Mouse (Mus musculus): ENCODE results near the gene Celsr3. TPM values are rescaled to one million over a fixed set of nuclear protein-coding genes. Genes with fewer than 3 reads are reported as not detected.

Gene Celsr3
- polyA plus RNA-seq, 1 experiment from 2014 or later: 1.3 TPM

DNA sequence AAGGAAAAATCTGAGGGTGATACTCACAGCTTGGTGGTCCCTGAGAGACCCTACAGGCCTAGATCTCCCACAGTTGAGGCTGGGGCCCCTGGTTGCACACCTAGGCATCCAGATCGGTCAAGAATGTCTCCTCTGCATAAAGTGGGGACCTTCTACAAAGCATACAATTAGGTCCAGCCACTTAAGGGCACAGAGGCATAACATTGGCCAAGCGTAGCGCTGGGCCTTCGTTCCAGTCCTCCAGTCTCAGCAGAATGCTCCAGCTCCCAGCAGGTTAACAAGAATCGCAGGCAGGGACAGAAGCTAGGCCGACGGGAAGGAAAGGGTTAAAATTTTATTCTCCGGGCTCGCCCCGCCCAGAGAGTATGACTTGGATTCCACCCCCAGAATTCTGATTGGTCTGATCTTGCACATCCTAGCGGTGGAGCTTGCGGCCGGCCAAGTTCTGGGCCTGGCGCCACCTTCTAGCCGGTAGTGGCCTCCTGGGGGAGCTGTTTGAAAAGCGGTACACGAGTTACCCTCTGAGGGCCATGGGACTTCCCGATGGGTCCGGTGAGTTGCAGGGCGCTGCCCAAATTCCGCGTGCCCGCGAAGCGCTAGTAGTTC is 27.6 kb downstream of the Celsr3 start:
- Histone ChIP-seq H3K4me1 (replicated peaks; ENCODE audit: control insufficient read depth, insufficient read depth, low read length) (peaks cover 7% of the 10 kb centered on the region), H3K4me3 (ENCODE audit: low read depth, low read length) (peak overlapping the region; percentile 62), H3K9me3 (ENCODE audit: control insufficient read depth, low read length) (no peaks in the 10 kb centered on the region), H3K4me2 (ENCODE audit: low read length) (peak overlapping the region; percentile 53), H3K27ac (ENCODE audit: low read depth) (peak overlapping the region; percentile 55), H3K27me3 (replicated peaks; ENCODE audit: control insufficient read depth, insufficient read depth, low read length) (no peaks in the 10 kb centered on the region), H3K9ac (ENCODE audit: low read length) (peak overlapping the region; percentile 56), H3K36me3 (ENCODE audit: control insufficient read depth, insufficient read depth, low read length) (peaks cover 16% of the 10 kb centered on the region)
- 3% methylated on average over 25 of the region's 25 CpGs for WGBS
- DNase-seq (ENCODE audit: low spot score) (no peak), ATAC-seq (replicated peaks; ENCODE audit: low FRiP score, low TSS enrichment, low read depth) (peak; percentile 88)

DNA sequence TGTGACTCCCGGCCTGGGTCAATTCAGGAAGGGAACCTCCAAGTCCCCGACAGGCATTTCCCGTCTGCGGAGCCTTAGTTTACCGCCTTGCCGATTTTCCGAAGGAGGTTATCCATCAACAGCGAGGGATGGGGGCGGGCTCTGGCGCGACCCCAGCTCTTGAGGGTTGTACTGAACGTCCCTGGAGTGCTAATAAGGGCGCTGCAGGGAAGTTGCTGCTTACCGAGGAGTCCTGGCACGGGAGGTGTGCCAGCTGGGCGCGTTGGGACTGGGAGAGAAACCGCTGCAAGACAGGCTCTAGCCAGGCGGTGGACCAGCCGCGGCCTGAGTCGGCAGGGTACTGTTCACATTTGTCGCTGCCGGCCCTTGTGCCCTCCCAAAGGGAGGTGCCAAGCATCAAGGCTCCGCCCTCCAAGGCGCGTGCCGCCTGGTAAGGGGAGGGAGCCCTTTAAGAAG is 28.1 kb downstream of the Celsr3 start:
- peaks cover 17% of the 10 kb centered on the region for H3K36me3 ChIP-seq (ENCODE audit: control insufficient read depth, insufficient read depth, low read length)
- H3K27ac ChIP-seq (ENCODE audit: low read depth): peak overlapping the region; percentile 55
- under 1% methylated on average over 28 of the region's 28 CpGs for WGBS
- peak overlapping the region; percentile 62 for H3K4me3 ChIP-seq (ENCODE audit: low read depth, low read length)
- DNase-seq (ENCODE audit: low spot score) (peak; percentile 90), ATAC-seq (replicated peaks; ENCODE audit: low FRiP score, low TSS enrichment, low read depth) (peak; percentile 80)
- H3K9me3 ChIP-seq (ENCODE audit: control insufficient read depth, low read length): no peaks in the 10 kb centered on the region
- H3K4me2 ChIP-seq (ENCODE audit: low read length): peak overlapping the region; percentile 53
- H3K4me1 ChIP-seq (replicated peaks; ENCODE audit: control insufficient read depth, insufficient read depth, low read length): peaks cover 7% of the 10 kb centered on the region
- no peaks in the 10 kb centered on the region for H3K27me3 ChIP-seq (replicated peaks; ENCODE audit: control insufficient read depth, insufficient read depth, low read length)
- H3K9ac ChIP-seq (ENCODE audit: low read length): peak overlapping the region; percentile 56

GRCm38 (mm10) chr9:108855335-108855734 is 29.2 kb downstream of the Celsr3 start:
- no peak overlapping the region for H3K4me3 ChIP-seq (ENCODE audit: low read depth, low read length)

DNA sequence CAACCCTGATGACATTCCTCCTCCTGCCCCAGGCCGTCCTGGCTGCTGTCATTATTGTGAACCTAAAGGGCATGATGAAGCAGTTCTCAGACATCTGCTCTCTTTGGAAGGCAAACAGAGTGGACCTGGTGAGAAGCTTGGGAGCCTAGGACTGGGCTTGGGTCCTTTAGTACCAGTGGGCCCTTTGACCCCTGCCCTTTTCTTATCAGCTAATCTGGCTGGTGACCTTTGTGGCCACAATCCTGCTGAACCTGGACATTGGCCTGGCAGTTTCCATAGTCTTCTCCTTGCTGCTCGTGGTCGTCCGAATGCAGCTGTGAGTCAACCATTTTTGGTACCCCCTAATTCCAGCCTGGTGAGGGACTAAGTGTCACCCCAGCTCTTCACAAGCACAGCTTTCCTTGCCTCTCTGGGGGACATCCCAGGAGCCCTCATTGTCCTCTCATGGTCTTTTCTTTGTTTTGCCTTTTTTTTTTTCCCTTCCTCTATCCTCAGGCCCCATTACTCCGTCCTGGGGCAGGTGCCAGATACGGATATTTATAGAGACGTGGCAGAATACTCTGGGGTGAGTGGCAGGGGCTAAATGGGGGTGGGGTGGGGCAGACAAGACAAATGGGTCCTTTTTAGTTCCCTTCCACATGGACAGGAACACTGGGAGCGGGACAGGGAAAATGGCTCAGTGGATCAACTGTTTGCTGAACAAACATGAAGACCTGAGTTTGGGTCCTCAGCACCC is 32.8 kb downstream of the Celsr3 start:
- ATAC-seq (replicated peaks; ENCODE audit: low FRiP score, low TSS enrichment, low read depth) (no peak), DNase-seq (ENCODE audit: low spot score) (no peak)
- WGBS: 73% methylated on average over 8 of the region's 8 CpGs
- peaks cover 26% of the 10 kb centered on the region for H3K36me3 ChIP-seq (ENCODE audit: control insufficient read depth, insufficient read depth, low read length)
- no peaks in the 10 kb centered on the region for H3K27me3 ChIP-seq (replicated peaks; ENCODE audit: control insufficient read depth, insufficient read depth, low read length)
- H3K27ac ChIP-seq (ENCODE audit: low read depth): no peak overlapping the region
- H3K4me2 ChIP-seq (ENCODE audit: low read length): no peak overlapping the region
- H3K9ac ChIP-seq (ENCODE audit: low read length): no peak overlapping the region
- no peaks in the 10 kb centered on the region for H3K9me3 ChIP-seq (ENCODE audit: control insufficient read depth, low read length)
- H3K4me1 ChIP-seq (replicated peaks; ENCODE audit: control insufficient read depth, insufficient read depth, low read length): no peaks in the 10 kb centered on the region; the same call in 1 of the 2 replicates
- H3K4me3 ChIP-seq (ENCODE audit: low read depth, low read length): no peak overlapping the region

More at GRCm38 (mm10) chr9:108855335-108855734, 29.2 kb downstream of the Celsr3 start:
- Histone ChIP-seq H3K9me3 (ENCODE audit: control insufficient read depth, low read length) (no peaks in the 10 kb centered on the region), H3K36me3 (ENCODE audit: control insufficient read depth, insufficient read depth, low read length) (peaks cover 20% of the 10 kb centered on the region), H3K4me2 (ENCODE audit: low read length) (peak overlapping the region; percentile 53; the same call in 1 of the 2 replicates), H3K9ac (ENCODE audit: low read length) (0 out of 2 replicates have a peak overlapping the region, but pooled peaks have one; percentile 12), H3K27me3 (replicated peaks; ENCODE audit: control insufficient read depth, insufficient read depth, low read length) (no peaks in the 10 kb centered on the region), H3K4me1 (replicated peaks; ENCODE audit: control insufficient read depth, insufficient read depth, low read length) (peaks cover 7% of the 10 kb centered on the region), H3K27ac (ENCODE audit: low read depth) (no peak overlapping the region)
- 59% methylated on average over 5 of the region's 5 CpGs for WGBS
- DNase-seq (ENCODE audit: low spot score) (no peak), ATAC-seq (replicated peaks; ENCODE audit: low FRiP score, low TSS enrichment, low read depth) (no peak)

Small RNAs within 50 kb of the gene (microRNA-seq; reads per million reads assigned to microRNA genes)
- gene Gm23156: not detected

Other genes starting within 250 kb of the Celsr3 start
- gene Wdr6, start 247.6 kb upstream of the Celsr3 start, polyA plus RNA-seq (2014; fragmentation: Nextera tagmentation; extraction: Ambion mirVana): 82.0 and 95.0 TPM in 2 replicates
- gene P4htm, start 228.7 kb upstream of the Celsr3 start, polyA plus RNA-seq (2014; fragmentation: Nextera tagmentation; extraction: Ambion mirVana): 5.9 and 7.0 TPM in 2 replicates
- gene Arih2, start 176.9 kb upstream of the Celsr3 start, polyA plus RNA-seq (2014; fragmentation: Nextera tagmentation; extraction: Ambion mirVana): 43.1 and 46.7 TPM in 2 replicates
- 29.1 and 34.5 TPM in 2 replicates for gene Slc25a20, start 164.2 kb upstream of the Celsr3 start, polyA plus RNA-seq (2014; fragmentation: Nextera tagmentation; extraction: Ambion mirVana)
- gene Prkar2a, start 137.0 kb upstream of the Celsr3 start, polyA plus RNA-seq (2014; fragmentation: Nextera tagmentation; extraction: Ambion mirVana): 52.3 and 54.4 TPM in 2 replicates
- 107 and 110 TPM in 2 replicates for gene Ip6k2, start 42.5 kb upstream of the Celsr3 start, polyA plus RNA-seq (2014; fragmentation: Nextera tagmentation; extraction: Ambion mirVana)
- 14.3 and 15.3 TPM in 2 replicates for gene Nckipsd, start 18.0 kb upstream of the Celsr3 start, polyA plus RNA-seq (2014; fragmentation: Nextera tagmentation; extraction: Ambion mirVana)
- gene Slc26a6, start 27.0 kb downstream of the Celsr3 start, polyA plus RNA-seq (2014; fragmentation: Nextera tagmentation; extraction: Ambion mirVana): 13.5 and 14.8 TPM in 2 replicates
- gene Tmem89, start 88.3 kb downstream of the Celsr3 start, polyA plus RNA-seq (2014; fragmentation: Nextera tagmentation; extraction: Ambion mirVana): not detected in 2 replicates
- 522 and 561 TPM in 2 replicates for gene Uqcrc1, start 110.3 kb downstream of the Celsr3 start, polyA plus RNA-seq (2014; fragmentation: Nextera tagmentation; extraction: Ambion mirVana)
- gene Col7a1, start 127.3 kb downstream of the Celsr3 start, polyA plus RNA-seq (2014; fragmentation: Nextera tagmentation; extraction: Ambion mirVana): 1.7 and 1.8 TPM in 2 replicates
- 0.37 TPM in 1 of 2 replicates, not detected in the other for gene Ucn2, start 159.7 kb downstream of the Celsr3 start, polyA plus RNA-seq (2014; fragmentation: Nextera tagmentation; extraction: Ambion mirVana)
- gene Pfkfb4, start 165.5 kb downstream of the Celsr3 start, polyA plus RNA-seq (2014; fragmentation: Nextera tagmentation; extraction: Ambion mirVana): 10.2 and 11.3 TPM in 2 replicates
- gene Shisa5, start 212.2 kb downstream of the Celsr3 start, polyA plus RNA-seq (2014; fragmentation: Nextera tagmentation; extraction: Ambion mirVana): 80.8 and 85.8 TPM in 2 replicates
- 12.8 and 13.8 TPM in 2 replicates for gene Trex1, start 233.4 kb downstream of the Celsr3 start, polyA plus RNA-seq (2014; fragmentation: Nextera tagmentation; extraction: Ambion mirVana)
- gene Atrip, start 247.8 kb downstream of the Celsr3 start, polyA plus RNA-seq (2014; fragmentation: Nextera tagmentation; extraction: Ambion mirVana): 27.7 and 28.2 TPM in 2 replicates

Data from intestine, embryonic 14.5 days (tissue).